Comparison of ENCODE assay signal across 16 mouse cellular contexts in genomic region chr6:101998181-101998580, GRCm38 (mm10).
DNase-seq lines count a peak whose midpoint lies in the region; ATAC-seq and TF ChIP-seq lines count a peak whose summit lies in the region.
"Had no signal": no experiment of that assay in that cellular context is flagged by ENCODE, and none has a peak within 500 bp of the region (broad histone marks: within the 10 kb centered on the region; RNA-seq: fewer than 3 reads in every experiment).

No protein-coding gene starts in this region.

- H3K9me3 ChIP-seq in hindbrain, embryonic 12.5 days (replicated peaks) = no peaks in the 10 kb centered on the region
- no peaks in the 10 kb centered on the region for H3K9me3 ChIP-seq in hindbrain, embryonic 13.5 days
- H3K9me3 ChIP-seq in midbrain, embryonic 11.5 days (ENCODE audit: control insufficient read depth, low read length) = no peaks in the 10 kb centered on the region
- H3K9me3 ChIP-seq in stomach, postnatal 0 days (ENCODE audit: control insufficient read depth, low read length) = no peaks in the 10 kb centered on the region
- H3K9me3 ChIP-seq in limb, embryonic 10.5 days (replicated peaks) = no peaks in the 10 kb centered on the region
- H3K9me3 ChIP-seq in liver, embryonic 11.5 days (ENCODE audit: control insufficient read depth, low read length) = no peaks in the 10 kb centered on the region
- H3K9me3 ChIP-seq: heart, embryonic 10.5 days had no signal

- no peaks in the 10 kb centered on the region for H3K27me3 ChIP-seq in hindbrain, embryonic 12.5 days
- H3K27me3 ChIP-seq in hindbrain, embryonic 13.5 days = no peaks in the 10 kb centered on the region
- H3K27me3 ChIP-seq in midbrain, embryonic 11.5 days (ENCODE audit: control insufficient read depth, insufficient read depth, low read length) = no peaks in the 10 kb centered on the region
- no peaks in the 10 kb centered on the region for H3K27me3 ChIP-seq in stomach, postnatal 0 days (ENCODE audit: control insufficient read depth, insufficient read depth, low read length)
- no peaks in the 10 kb centered on the region for H3K27me3 ChIP-seq in limb, embryonic 10.5 days (ENCODE audit: low read depth, poor library complexity, severe bottlenecking)
- H3K27me3 ChIP-seq in liver, embryonic 11.5 days (replicated peaks; ENCODE audit: control insufficient read depth, insufficient read depth, low read length) = no peaks in the 10 kb centered on the region

- WGBS in hindbrain, embryonic 12.5 days = 35% methylated on average over 2 of the region's 2 CpGs
- 41% methylated on average over 2 of the region's 2 CpGs for WGBS in hindbrain, embryonic 13.5 days
- WGBS in midbrain, embryonic 11.5 days = 24% methylated on average over 2 of the region's 2 CpGs
- WGBS in stomach, postnatal 0 days = 79% methylated on average over 2 of the region's 2 CpGs
- 91% methylated on average over 2 of the region's 2 CpGs for WGBS in limb, embryonic 10.5 days
- 66% methylated on average over 2 of the region's 2 CpGs for WGBS in liver, embryonic 11.5 days

- H3K4me2 ChIP-seq in hindbrain, embryonic 12.5 days (replicated peaks) = no peak overlapping the region
- no peak overlapping the region for H3K4me2 ChIP-seq in hindbrain, embryonic 13.5 days
- no peak overlapping the region for H3K4me2 ChIP-seq in midbrain, embryonic 11.5 days
- H3K4me2 ChIP-seq in stomach, postnatal 0 days (replicated peaks; ENCODE audit: low read depth) = no peak overlapping the region
- no peak overlapping the region for H3K4me2 ChIP-seq in liver, embryonic 11.5 days
- H3K4me2 ChIP-seq: lung, embryonic 14.5 days had no signal

- no peaks in the 10 kb centered on the region for H3K36me3 ChIP-seq in hindbrain, embryonic 12.5 days
- no peaks in the 10 kb centered on the region for H3K36me3 ChIP-seq in hindbrain, embryonic 13.5 days
- no peaks in the 10 kb centered on the region for H3K36me3 ChIP-seq in midbrain, embryonic 11.5 days (ENCODE audit: control insufficient read depth, insufficient read depth, low read length)
- no peaks in the 10 kb centered on the region for H3K36me3 ChIP-seq in stomach, postnatal 0 days (ENCODE audit: control insufficient read depth, insufficient read depth, low read length)
- no peaks in the 10 kb centered on the region for H3K36me3 ChIP-seq in limb, embryonic 10.5 days
- H3K36me3 ChIP-seq in liver, embryonic 11.5 days (ENCODE audit: control insufficient read depth, insufficient read depth, low read length) = no peaks in the 10 kb centered on the region
- H3K36me3 ChIP-seq: heart, embryonic 10.5 days had no signal

- no peak overlapping the region for H3K27ac ChIP-seq in hindbrain, embryonic 12.5 days
- H3K27ac ChIP-seq in hindbrain, embryonic 13.5 days = no peak overlapping the region
- no peak overlapping the region for H3K27ac ChIP-seq in midbrain, embryonic 11.5 days (ENCODE audit: low read depth, low read length)
- H3K27ac ChIP-seq in stomach, postnatal 0 days (replicated peaks) = no peak overlapping the region
- no peak overlapping the region for H3K27ac ChIP-seq in limb, embryonic 10.5 days
- H3K27ac ChIP-seq in liver, embryonic 11.5 days (ENCODE audit: low read depth, low read length) = no peak overlapping the region

- no peak overlapping the region for H3K9ac ChIP-seq in hindbrain, embryonic 12.5 days
- no peak overlapping the region for H3K9ac ChIP-seq in hindbrain, embryonic 13.5 days
- H3K9ac ChIP-seq in midbrain, embryonic 11.5 days (ENCODE audit: low read length) = no peak overlapping the region
- H3K9ac ChIP-seq in stomach, postnatal 0 days (ENCODE audit: low read length) = no peak overlapping the region
- no peak overlapping the region for H3K9ac ChIP-seq in liver, embryonic 11.5 days (ENCODE audit: low read depth, low read length)
- H3K9ac ChIP-seq: lung, embryonic 14.5 days had no signal

- no peak for TF ChIP-seq EP300 in stomach, postnatal 0 days (optimal IDR thresholded peaks at IDR 0.05)

- no peak overlapping the region for H3K4me3 ChIP-seq in hindbrain, embryonic 12.5 days
- H3K4me3 ChIP-seq in hindbrain, embryonic 13.5 days = no peak overlapping the region
- no peak overlapping the region for H3K4me3 ChIP-seq in midbrain, embryonic 11.5 days (ENCODE audit: low read depth, low read length)
- no peak overlapping the region for H3K4me3 ChIP-seq in stomach, postnatal 0 days (ENCODE audit: low read depth, low read length)
- H3K4me3 ChIP-seq in limb, embryonic 10.5 days = no peak overlapping the region
- no peak overlapping the region for H3K4me3 ChIP-seq in liver, embryonic 11.5 days (ENCODE audit: low read depth, low read length)
- H3K4me3 ChIP-seq: heart, embryonic 10.5 days had no signal

- ATAC-seq in hindbrain, embryonic 12.5 days (ENCODE audit: low FRiP score) = peak; percentile 58; the same call in 1 of the 2 replicates
- no peak for ATAC-seq in hindbrain, embryonic 13.5 days (ENCODE audit: low FRiP score)
- ATAC-seq in midbrain, embryonic 11.5 days (ENCODE audit: low FRiP score) = peak; percentile 81
- ATAC-seq in stomach, postnatal 0 days (ENCODE audit: low FRiP score, low TSS enrichment) = no peak
- ATAC-seq in liver, embryonic 11.5 days (replicated peaks; ENCODE audit: low FRiP score) = no peak
- ATAC-seq: activated CD4-positive, CD25-positive, alpha-beta regulatory T cell, adult 4 months; intestine, postnatal 0 days had no signal

- DNase-seq in R1 (ENCODE audit: low read depth, low spot score) = peak; percentile 3
- peak; percentile 4 for DNase-seq in embryo, embryonic 10.5 days (ENCODE audit: low spot score)
- no peak for DNase-seq in midbrain, embryonic 11.5 days (ENCODE audit: low spot score, missing footprints)
- DNase-seq in stomach, postnatal 0 days (ENCODE audit: low spot score) = no peak
- DNase-seq in limb, embryonic 10.5 days (ENCODE audit: low spot score) = no peak
- no peak for DNase-seq in liver, embryonic 11.5 days (ENCODE audit: low spot score)
- DNase-seq: cerebellum, adult 11-12 months; gastrocnemius, postnatal 14 days; kidney, postnatal 25 days; liver had no signal

- no peak for TF ChIP-seq CTCF in stomach, postnatal 0 days (IDR thresholded peaks at IDR 0.05; ENCODE audit: low read depth)

- no peaks in the 10 kb centered on the region for H3K4me1 ChIP-seq in hindbrain, embryonic 12.5 days
- 0 out of 2 replicates have a peak, but pooled peaks cover 3% of the 10 kb centered on the region for H3K4me1 ChIP-seq in hindbrain, embryonic 13.5 days (replicated peaks)
- H3K4me1 ChIP-seq in midbrain, embryonic 11.5 days (ENCODE audit: control insufficient read depth, insufficient read depth, low read length) = peaks cover 3% of the 10 kb centered on the region; the same call in 1 of the 2 replicates
- no peaks in the 10 kb centered on the region for H3K4me1 ChIP-seq in stomach, postnatal 0 days (replicated peaks; ENCODE audit: control insufficient read depth, insufficient read depth)
- H3K4me1 ChIP-seq in limb, embryonic 10.5 days = no peaks in the 10 kb centered on the region
- H3K4me1 ChIP-seq in liver, embryonic 11.5 days (replicated peaks; ENCODE audit: control insufficient read depth, insufficient read depth, low read length) = no peaks in the 10 kb centered on the region
- H3K4me1 ChIP-seq: heart, embryonic 10.5 days had no signal

Comparison
In these comparisons a context has a peak if more than half of its experiments do, and no peak if none do; other contexts are left out.
1. ATAC-seq: peak in hindbrain, embryonic 12.5 days (single experiment) and midbrain, embryonic 11.5 days (single experiment); none in hindbrain, embryonic 13.5 days (single experiment), stomach, postnatal 0 days (single experiment) and liver, embryonic 11.5 days (single experiment).
2. DNase-seq: peak in R1 (single experiment) and embryo, embryonic 10.5 days (single experiment); none in midbrain, embryonic 11.5 days (single experiment), stomach, postnatal 0 days (single experiment), limb, embryonic 10.5 days (single experiment) and liver, embryonic 11.5 days (single experiment).